Comparison of ENCODE assay signal across 12 mouse cellular contexts in genomic region chr8:122032741-122033140, GRCm38 (mm10).
DNase-seq lines count a peak whose midpoint lies in the region; ATAC-seq lines count a peak whose summit lies in the region.
"Had no signal": no experiment of that assay in that cellular context is flagged by ENCODE, and none has a peak within 500 bp of the region (broad histone marks: within the 10 kb centered on the region; RNA-seq: fewer than 3 reads in every experiment).

No protein-coding gene starts in this region.

- 48% methylated on average over 9 of the region's 9 CpGs for WGBS in hindbrain, embryonic 14.5 days
- WGBS in neural tube, embryonic 14.5 days, result 51% methylated on average over 9 of the region's 9 CpGs

- H3K4me3 ChIP-seq in hindbrain, embryonic 14.5 days (replicated peaks; ENCODE audit: low read length), result no peak overlapping the region
- H3K4me3 ChIP-seq in neural tube, embryonic 14.5 days (ENCODE audit: low read depth, low read length), result no peak overlapping the region
- H3K4me3 ChIP-seq: heart, embryonic 15.5 days had no signal

- no peak for ATAC-seq in hindbrain, embryonic 14.5 days (ENCODE audit: low FRiP score)
- ATAC-seq in neural tube, embryonic 14.5 days (ENCODE audit: low read depth), result peak; percentile 25; the same call in 1 of the 2 replicates
- ATAC-seq: forebrain, embryonic 14.5 days had no signal

- H3K36me3 ChIP-seq in hindbrain, embryonic 14.5 days (replicated peaks; ENCODE audit: control insufficient read depth, insufficient read depth), result 0 out of 2 replicates have a peak, but pooled peaks cover 1% of the 10 kb centered on the region
- H3K36me3 ChIP-seq in neural tube, embryonic 14.5 days (ENCODE audit: control insufficient read depth, insufficient read depth, low read length), result no peaks in the 10 kb centered on the region
- H3K36me3 ChIP-seq: heart, embryonic 15.5 days had no signal

- no peaks in the 10 kb centered on the region for H3K9me3 ChIP-seq in hindbrain, embryonic 14.5 days (ENCODE audit: control insufficient read depth, low read length)
- H3K9me3 ChIP-seq in neural tube, embryonic 14.5 days (ENCODE audit: control insufficient read depth, low read length), result no peaks in the 10 kb centered on the region
- H3K9me3 ChIP-seq: heart, embryonic 15.5 days had no signal

- H3K4me1 ChIP-seq in hindbrain, embryonic 14.5 days (replicated peaks; ENCODE audit: control insufficient read depth, insufficient read depth, low read length), result peaks cover 30% of the 10 kb centered on the region
- H3K4me1 ChIP-seq in neural tube, embryonic 14.5 days (ENCODE audit: control insufficient read depth, insufficient read depth, low read length), result peaks cover 8% of the 10 kb centered on the region

- peak; percentile 48 for DNase-seq in kidney, postnatal 10 days
- no peak for DNase-seq in kidney, adult 18-20 months
- peak; percentile 80 for DNase-seq in adrenal gland, postnatal 14 days
- no peak for DNase-seq in hindbrain, embryonic 14.5 days (ENCODE audit: low spot score)
- no peak for DNase-seq in gastrocnemius, adult 8-10 months (ENCODE audit: low spot score in 2 of 2)
- no peak for DNase-seq in urinary bladder, postnatal 4 days (ENCODE audit: low spot score in 2 of 2)
- DNase-seq in testis, postnatal 14 days (ENCODE audit: low spot score), result no peak
- DNase-seq: right cerebral cortex, postnatal 25 days had no signal

- H3K4me2 ChIP-seq in hindbrain, embryonic 14.5 days (replicated peaks), result no peak overlapping the region
- no peak overlapping the region for H3K4me2 ChIP-seq in neural tube, embryonic 14.5 days (ENCODE audit: low read depth, low read length)
- H3K4me2 ChIP-seq: heart, embryonic 15.5 days; liver, embryonic 11.5 days had no signal

- H3K9ac ChIP-seq in hindbrain, embryonic 14.5 days, result no peak overlapping the region
- H3K9ac ChIP-seq in neural tube, embryonic 14.5 days (replicated peaks; ENCODE audit: low read depth, low read length), result no peak overlapping the region
- H3K9ac ChIP-seq: heart, embryonic 15.5 days had no signal

- peak overlapping the region; percentile 62; the same call in 1 of the 2 replicates for H3K27ac ChIP-seq in hindbrain, embryonic 14.5 days
- H3K27ac ChIP-seq in neural tube, embryonic 14.5 days (ENCODE audit: low read depth, low read length), result peak overlapping the region; percentile 44; the same call in 1 of the 2 replicates
- H3K27ac ChIP-seq: heart, embryonic 15.5 days had no signal

- no peaks in the 10 kb centered on the region for H3K27me3 ChIP-seq in hindbrain, embryonic 14.5 days (ENCODE audit: control insufficient read depth, insufficient read depth, low read length)
- no peaks in the 10 kb centered on the region for H3K27me3 ChIP-seq in neural tube, embryonic 14.5 days (ENCODE audit: control insufficient read depth, insufficient read depth, low read length)
- H3K27me3 ChIP-seq: heart, embryonic 15.5 days had no signal

Comparison
In these comparisons a context has a peak if more than half of its experiments do, and no peak if none do; other contexts are left out.
1. DNase-seq: peak in kidney, postnatal 10 days (single experiment) and adrenal gland, postnatal 14 days (single experiment); none in kidney, adult 18-20 months (single experiment), hindbrain, embryonic 14.5 days (single experiment), gastrocnemius, adult 8-10 months (0 of 2), urinary bladder, postnatal 4 days (0 of 2) and testis, postnatal 14 days (single experiment).